Mouse (Mus musculus): ENCODE measurements around the gene Angel1.

- TF ChIP-seq MAX (IDR thresholded peaks at IDR 0.05) (no peak), CTCF (IDR thresholded peaks at IDR 0.05; ENCODE audit: control insufficient read depth, insufficient read depth, insufficient read length) (no peak)
These were observed 46.7 kb downstream of the Angel1 start for GRCm38 (mm10) chr12:86679546-86679930.

All from C2C12 (cell line).